Mouse (Mus musculus) intestine, embryonic 14.5 days (tissue): ENCODE data around the gene Smdt1. TPM values are rescaled to one million over a fixed set of nuclear protein-coding genes. Genes with fewer than 3 reads are reported as not detected.
"Not testable (repeated sequence)": the region's sequence is repeated elsewhere in the genome, so short reads cannot be mapped to it uniquely, and the experiment has no call there.

ENCODE experiments used
- ATAC-seq: fragments of 200-750 bp; cut with Nextera tagmentation; replicated peaks from 2 replicates; pipeline ENCODE4 v1.8.0; 2017; ENCODE audit warnings: low read depth, moderate number of reproducible peaks, moderate TSS enrichment, moderate library complexity; ENCODE audit not compliant: low FRiP score, low TSS enrichment
- DNase-seq: peaks from one replicate; pipeline ENCODE4 v3.0.0-alpha.2; 2018; ENCODE audit warnings: low spot score
- H3K27ac ChIP-seq: fragments of 300-500 bp; sonication (generic); 2 replicates; pipeline ENCODE4 v1.5.1; 2014; ENCODE audit warnings: low read depth, mild to moderate bottlenecking, control low read depth
- H3K27me3 ChIP-seq: fragments of 300-500 bp; sonication (generic); replicated peaks from 2 replicates; pipeline ENCODE4 v1.6.1; 2014; ENCODE audit warnings: low read length, control low read depth; ENCODE audit not compliant: control insufficient read depth, insufficient read depth
- H3K36me3 ChIP-seq: fragments of 300-500 bp; sonication (generic); 2 replicates; pipeline ENCODE4 v1.6.1; 2014; ENCODE audit warnings: low read length, control low read depth; ENCODE audit not compliant: control insufficient read depth, insufficient read depth
- H3K4me1 ChIP-seq: fragments of 300-500 bp; sonication (generic); replicated peaks from 2 replicates; pipeline ENCODE4 v1.6.1; 2014; ENCODE audit warnings: low read length, control low read depth, mixed read lengths; ENCODE audit not compliant: control insufficient read depth, insufficient read depth
- H3K4me2 ChIP-seq: fragments of 300-500 bp; sonication (generic); 2 replicates; pipeline ENCODE4 v1.6.1; 2014; ENCODE audit warnings: low read length
- H3K4me3 ChIP-seq: fragments of 300-500 bp; sonication (generic); 2 replicates; pipeline ENCODE4 v1.5.1; 2014; ENCODE audit warnings: low read depth, low read length, control low read depth, mixed read lengths
- H3K9ac ChIP-seq: fragments of 300-500 bp; sonication (generic); 2 replicates; pipeline ENCODE4 v1.6.1; 2014; ENCODE audit warnings: mild to moderate bottlenecking, low read length
- H3K9me3 ChIP-seq: fragments of 300-500 bp; sonication (generic); 2 replicates; pipeline ENCODE4 v1.6.1; 2016; ENCODE audit warnings: low read length, control low read depth; ENCODE audit not compliant: control insufficient read depth
- WGBS: fragments of 180-500 bp; shearing (Covaris S2); extraction: QIAGEN DNeasy Blood & Tissue Kit; methylation state at CpG from one replicate; pipeline ENCODE4 v1.1.7; 2014; 5-methylcytosine and 5-hydroxymethylcytosine counted together
- polyA plus RNA-seq: library from polyadenylated mRNA; unstranded; fragments of >200 nt; fragmentation: Nextera tagmentation; extraction: Ambion mirVana; gene quantifications from 2 replicates; pipeline ENCODE4 v1.2.1, GENCODE M21; 2014

The Smdt1 gene
- polyA plus RNA-seq, 1 experiment from 2014 or later, result 272 TPM

- Histone ChIP-seq H3K4me1 (peaks cover 23% of the 10 kb centered on the region; the same call in 1 of the 2 replicates), H3K4me3 (peak overlapping the region; percentile 49), H3K4me2 (peak overlapping the region; percentile 65), H3K9me3 (no peaks in the 10 kb centered on the region), H3K27ac (peak overlapping the region; percentile 87), H3K36me3 (no peaks in the 10 kb centered on the region), H3K9ac (peak overlapping the region; percentile 50), H3K27me3 (no peaks in the 10 kb centered on the region)
- DNase-seq, result no peak
- peak; percentile 54 for ATAC-seq
- 16% methylated on average over 7 of the region's 7 CpGs for WGBS
These were observed 40.7 kb downstream of the Smdt1 start for GRCm38 (mm10) chr15:82379511-82379870.

DNA sequence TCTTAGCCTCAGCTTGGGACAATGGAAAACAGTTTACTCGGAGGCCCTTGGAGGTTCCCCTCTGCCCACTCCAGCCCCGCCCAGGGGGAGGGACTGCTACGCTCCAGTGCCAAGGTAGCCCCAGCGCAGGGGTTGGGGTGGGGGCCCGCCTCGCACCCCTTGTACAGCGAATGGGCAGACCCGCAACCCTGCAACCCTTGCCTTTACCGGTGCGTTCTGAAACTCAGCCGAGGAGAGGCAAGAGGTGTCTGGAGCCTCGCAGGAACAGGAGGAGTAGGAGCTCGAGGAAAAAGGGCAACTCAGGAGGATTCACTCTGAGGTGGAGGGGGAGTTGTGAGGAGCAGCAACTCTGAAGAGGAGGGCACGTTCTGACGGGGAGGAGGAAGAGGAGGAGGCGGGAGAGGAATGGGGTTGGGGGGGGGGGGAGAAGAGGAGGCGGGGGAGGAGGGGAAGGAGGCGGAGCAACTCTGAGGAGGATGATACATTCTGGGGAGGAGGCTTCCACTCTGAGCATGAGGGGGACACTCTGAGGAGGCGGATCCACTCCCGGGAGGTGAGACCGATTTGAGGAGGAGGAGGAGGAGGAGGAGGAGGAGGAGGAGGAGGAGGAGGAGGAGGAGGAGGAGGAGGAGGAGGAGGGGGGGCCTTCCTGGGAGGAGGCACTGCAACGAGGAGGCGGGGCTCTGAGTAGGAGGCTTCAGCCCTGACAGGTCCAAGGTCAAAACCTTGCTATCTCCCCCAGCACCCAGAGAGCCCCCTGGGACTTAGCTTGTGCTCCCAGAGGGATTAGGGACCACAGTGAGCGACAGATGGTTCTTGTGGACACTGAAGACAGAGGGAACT lies 41.3 kb downstream of the Smdt1 start, which contains the start of gene Cyp2d22:
Gene Cyp2d22, minus strand, starts transcription at position 390 of the 843 bp plus-strand sequence.
- no peaks in the 10 kb centered on the region for H3K9me3 ChIP-seq
- peak within 1 kb of the TSS; percentile 50 for H3K9ac ChIP-seq
- H3K27ac ChIP-seq, result peak within 1 kb of the TSS; percentile 87
- peak within 1 kb of the TSS; percentile 65 for H3K4me2 ChIP-seq
- peak within 1 kb of the TSS; percentile 49 for H3K4me3 ChIP-seq
- peaks cover 23% of the 10 kb centered on the region; the same call in 1 of the 2 replicates for H3K4me1 ChIP-seq
- H3K27me3 ChIP-seq, result no peaks in the 10 kb centered on the region
- WGBS, result under 1% methylated on average over 19 of the region's 24 CpGs
- DNase-seq, result peak; percentile 76
- no peaks in the 10 kb centered on the region for H3K36me3 ChIP-seq
- ATAC-seq, result peak; percentile 68

DNA sequence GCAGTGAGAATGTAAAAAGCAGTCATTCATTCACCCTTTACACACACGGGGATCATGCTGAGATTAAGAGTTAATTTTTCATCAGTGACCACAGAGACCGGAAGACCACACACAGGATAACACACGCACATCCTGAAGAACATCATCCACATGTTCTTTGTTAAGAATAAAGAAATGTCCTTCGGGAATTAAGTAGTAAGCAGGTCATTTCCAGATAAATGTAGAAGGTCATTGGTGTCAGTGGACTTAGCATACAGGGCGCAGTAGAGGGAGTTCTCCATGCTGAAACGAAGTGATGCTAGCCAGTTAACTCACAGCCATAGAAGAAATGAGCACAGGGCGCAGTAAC lies 41.9 kb downstream of the Smdt1 start:
- DNase-seq (peak; percentile 49), ATAC-seq (peak; percentile 20; the same call in 1 of the 2 replicates)
- Histone ChIP-seq H3K27ac (peak overlapping the region; percentile 54; the same call in 1 of the 2 replicates), H3K4me3 (peak overlapping the region; percentile 31), H3K9ac (0 out of 2 replicates have a peak overlapping the region, but pooled peaks have one; percentile 13), H3K4me2 (peak overlapping the region; percentile 65), H3K36me3 (no peaks in the 10 kb centered on the region), H3K27me3 (no peaks in the 10 kb centered on the region), H3K4me1 (peaks cover 23% of the 10 kb centered on the region; the same call in 1 of the 2 replicates), H3K9me3 (no peaks in the 10 kb centered on the region)
- WGBS, result 22% methylated on average over 7 of the region's 7 CpGs

DNA sequence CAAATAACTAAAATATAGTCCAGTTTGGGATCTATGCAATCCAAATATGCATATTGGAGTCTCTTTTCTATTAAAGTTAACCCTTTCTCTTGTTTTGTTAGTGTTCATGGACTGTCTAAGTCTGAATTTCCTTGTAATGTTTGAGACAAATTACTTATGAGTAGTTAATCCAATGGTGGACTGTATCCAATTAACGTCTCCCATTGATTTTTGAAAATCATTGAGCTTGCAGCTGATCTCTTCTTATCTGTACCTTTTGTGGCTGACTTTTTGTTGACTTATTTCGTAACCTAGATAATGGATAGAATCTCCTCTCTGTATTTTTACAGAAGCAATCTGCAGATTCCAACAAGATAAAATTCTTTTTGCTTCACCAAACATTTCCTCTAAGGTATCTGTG lies 43.7 kb downstream of the Smdt1 start:
- Histone ChIP-seq H3K36me3 (no peaks in the 10 kb centered on the region), H3K4me2 (no peak overlapping the region), H3K4me3 (no peak overlapping the region), H3K9me3 (no peaks in the 10 kb centered on the region), H3K27ac (no peak overlapping the region), H3K27me3 (no peaks in the 10 kb centered on the region), H3K4me1 (peaks cover 23% of the 10 kb centered on the region; the same call in 1 of the 2 replicates), H3K9ac (no peak overlapping the region)
- WGBS, result 87% methylated on average over 2 of the region's 2 CpGs
- no peak for DNase-seq
- no peak for ATAC-seq

DNA sequence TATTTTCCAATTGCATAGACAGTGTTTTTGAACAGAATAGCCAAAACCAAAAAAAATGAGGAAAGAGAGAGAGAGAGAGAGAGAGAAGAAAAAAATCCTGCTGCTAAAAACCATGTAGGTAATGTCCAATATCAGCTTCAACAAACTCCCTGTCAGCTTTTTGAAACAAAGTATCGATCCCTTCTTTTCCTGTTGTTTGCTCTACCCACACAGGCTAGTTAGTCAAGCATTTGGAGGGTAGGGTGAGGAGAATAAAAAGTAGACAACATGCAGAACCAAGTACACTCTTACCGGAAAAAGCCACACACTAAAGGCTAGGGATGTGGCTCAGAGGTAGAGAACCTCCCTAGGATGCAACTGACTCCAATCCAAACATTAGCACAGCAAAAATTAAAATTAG lies 47.0 kb downstream of the Smdt1 start:
- Histone ChIP-seq H3K9ac (no peak overlapping the region), H3K27me3 (no peaks in the 10 kb centered on the region), H3K36me3 (no peaks in the 10 kb centered on the region), H3K4me2 (no peak overlapping the region), H3K4me1 (0 out of 2 replicates have a peak, but pooled peaks cover 3% of the 10 kb centered on the region), H3K27ac (no peak overlapping the region), H3K4me3 (no peak overlapping the region), H3K9me3 (no peaks in the 10 kb centered on the region)
- DNase-seq (no peak), ATAC-seq (no peak)
- 84% methylated on average over 2 of the region's 2 CpGs for WGBS

GRCm38 (mm10) chr15:82389916-82390315 lies 51.2 kb downstream of the Smdt1 start:
- not testable (repeated sequence) for H3K9ac ChIP-seq, H3K27me3 ChIP-seq, H3K4me2 ChIP-seq, H3K4me3 ChIP-seq, ATAC-seq, H3K4me1 ChIP-seq, DNase-seq, H3K9me3 ChIP-seq, H3K36me3 ChIP-seq, H3K27ac ChIP-seq
- WGBS, result 90% methylated on average over 9 of the region's 10 CpGs

DNA sequence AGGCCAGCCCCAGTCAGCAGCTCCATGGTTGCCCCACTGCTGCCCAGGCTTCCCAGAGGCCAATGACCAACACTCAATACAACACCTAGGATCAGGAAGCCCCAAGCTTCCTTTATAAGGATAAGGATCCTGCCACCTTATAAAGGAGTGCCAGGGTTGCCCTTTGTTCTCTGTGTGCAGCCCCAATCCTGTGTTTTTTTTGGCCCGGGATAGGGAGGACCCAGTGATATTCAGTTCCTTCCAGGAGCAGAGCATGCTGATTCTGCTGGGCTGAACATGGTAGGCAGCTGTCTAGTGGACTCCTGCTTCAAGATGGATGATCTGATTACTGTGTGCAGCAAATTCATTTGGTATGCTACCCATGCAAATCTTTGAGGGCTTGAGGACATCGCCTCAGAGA lies 55.2 kb downstream of the Smdt1 start, which contains the start of gene Cyp2d11:
Gene Cyp2d11, minus strand, starts transcription at position 101 of the 400 bp plus-strand sequence.
- not testable (repeated sequence) for H3K4me3 ChIP-seq, H3K4me1 ChIP-seq, ATAC-seq, H3K9me3 ChIP-seq, H3K36me3 ChIP-seq, H3K4me2 ChIP-seq, H3K27ac ChIP-seq, DNase-seq, H3K9ac ChIP-seq, H3K27me3 ChIP-seq
- 81% methylated on average over 2 of the region's 2 CpGs for WGBS

DNA sequence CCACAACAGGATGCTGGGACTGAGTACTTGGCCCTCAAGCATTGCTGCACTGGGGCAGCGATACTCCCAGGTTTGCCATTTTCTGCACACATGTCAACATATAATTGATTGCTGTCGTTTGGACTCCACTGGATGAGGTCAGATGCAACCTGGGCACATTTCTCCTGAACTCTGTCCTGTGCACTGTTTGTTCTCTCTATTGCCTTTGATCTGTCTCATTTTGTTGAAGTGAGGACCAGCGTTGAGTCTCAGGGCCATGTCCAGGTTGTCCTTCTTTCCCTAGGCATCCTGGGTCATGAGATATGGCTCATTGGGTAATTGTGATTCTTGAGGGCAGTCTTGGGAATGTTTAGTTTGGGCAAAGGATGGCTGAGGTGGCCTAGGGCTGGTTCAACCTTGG lies 57.2 kb downstream of the Smdt1 start:
- not testable (repeated sequence) for H3K4me2 ChIP-seq, H3K9ac ChIP-seq, H3K4me3 ChIP-seq, ATAC-seq, H3K4me1 ChIP-seq, DNase-seq, H3K9me3 ChIP-seq, H3K27ac ChIP-seq, H3K27me3 ChIP-seq, H3K36me3 ChIP-seq
- WGBS, result 72% methylated on average over 3 of the region's 3 CpGs
